Mouse (Mus musculus) neural tube, embryonic 13.5 days (tissue): Measurements from ENCODE around the gene Tmem104. TPM values are rescaled to one million over a fixed set of nuclear protein-coding genes. Genes with fewer than 3 reads are reported as not detected.

Source experiments
- ATAC-seq: fragments of 200-750 bp; cut with Nextera tagmentation; 2 replicates; pipeline ENCODE4 v1.8.0; 2017; ENCODE audit warnings: low read depth, mild to moderate bottlenecking, moderate TSS enrichment, moderate library complexity
- H3K27ac ChIP-seq: fragments of 300-500 bp; sonication (generic); replicated peaks from 2 replicates; pipeline ENCODE4 v1.5.1; 2015; ENCODE audit warnings: moderate library complexity, mild to moderate bottlenecking, inconsistent platforms
- H3K27me3 ChIP-seq: fragments of 300-500 bp; sonication (generic); 2 replicates; pipeline ENCODE4 v1.6.1; 2015; ENCODE audit warnings: mild to moderate bottlenecking, inconsistent platforms
- H3K36me3 ChIP-seq: fragments of 300-500 bp; sonication (generic); 2 replicates; pipeline ENCODE4 v1.6.1; 2015; ENCODE audit warnings: mild to moderate bottlenecking, inconsistent platforms
- H3K4me1 ChIP-seq: fragments of 300-500 bp; sonication (generic); replicated peaks from 2 replicates; pipeline ENCODE4 v1.6.1; 2015; ENCODE audit warnings: inconsistent platforms
- H3K4me2 ChIP-seq: fragments of 300-500 bp; sonication (generic); 2 replicates; pipeline ENCODE4 v1.6.1; 2015; ENCODE audit warnings: inconsistent platforms, mild to moderate bottlenecking, moderate library complexity
- H3K4me3 ChIP-seq: fragments of 300-500 bp; sonication (generic); 2 replicates; pipeline ENCODE4 v1.5.1; 2015; ENCODE audit warnings: mild to moderate bottlenecking, inconsistent platforms
- H3K9ac ChIP-seq: fragments of 300-500 bp; sonication (generic); 2 replicates; pipeline ENCODE4 v1.6.1; 2015; ENCODE audit warnings: moderate library complexity, mild to moderate bottlenecking, inconsistent platforms
- H3K9me3 ChIP-seq: fragments of 300-500 bp; sonication (generic); 2 replicates; pipeline ENCODE4 v1.6.1; 2016; ENCODE audit warnings: inconsistent platforms
- WGBS: fragments of 180-500 bp; shearing (Covaris S2); methylation state at CpG from one replicate; pipeline ENCODE4 v1.1.7; 2015; 5-methylcytosine and 5-hydroxymethylcytosine counted together
- polyA plus RNA-seq: library from polyadenylated mRNA; unstranded; fragments of >200 nt; fragmentation: Nextera tagmentation; extraction: Ambion mirVana; gene quantifications from 2 replicates; pipeline ENCODE4 v1.2.1, GENCODE M21; 2015

Gene Tmem104
- polyA plus RNA-seq, 1 experiment from 2014 or later: 11.8 TPM

GRCm38 (mm10) chr11:115271052-115271451 lies 83.8 kb downstream of the Tmem104 start:
- no peak overlapping the region for H3K4me2 ChIP-seq
- H3K27ac ChIP-seq: no peak overlapping the region
- peaks cover 41% of the 10 kb centered on the region for H3K4me1 ChIP-seq
- H3K4me3 ChIP-seq: no peak overlapping the region
- peaks cover 20% of the 10 kb centered on the region for H3K36me3 ChIP-seq
- no peaks in the 10 kb centered on the region for H3K9me3 ChIP-seq
- H3K27me3 ChIP-seq: peaks cover 36% of the 10 kb centered on the region
- 81% methylated on average over 9 of the region's 9 CpGs for WGBS
- H3K9ac ChIP-seq: no peak overlapping the region
- ATAC-seq: no peak

DNA sequence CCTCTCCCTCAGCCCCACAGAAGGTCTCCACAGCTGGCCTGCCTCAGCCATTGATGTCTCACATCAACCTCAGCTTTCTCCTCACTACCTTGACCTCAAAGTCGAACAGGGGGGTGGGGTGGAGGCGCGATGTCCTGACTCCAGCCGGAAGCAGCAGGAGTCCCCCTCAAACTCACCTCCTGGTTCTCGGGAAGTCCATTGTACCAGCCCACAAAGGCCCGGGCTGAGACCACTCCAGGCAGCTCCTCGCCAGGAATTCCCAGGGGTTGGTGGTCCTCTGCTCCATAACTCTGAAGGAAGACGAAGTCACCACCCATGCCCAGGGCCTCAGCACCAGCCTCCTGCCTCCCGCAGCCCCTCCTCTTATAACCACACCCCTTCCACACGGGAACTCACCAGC lies 84.2 kb downstream of the Tmem104 start:
- no peak for ATAC-seq
- no peaks in the 10 kb centered on the region for H3K9me3 ChIP-seq
- peaks cover 32% of the 10 kb centered on the region for H3K27me3 ChIP-seq
- WGBS: 75% methylated on average over 10 of the region's 10 CpGs
- peaks cover 41% of the 10 kb centered on the region for H3K4me1 ChIP-seq
- H3K27ac ChIP-seq: no peak overlapping the region
- H3K36me3 ChIP-seq: peaks cover 20% of the 10 kb centered on the region
- no peak overlapping the region for H3K9ac ChIP-seq
- H3K4me3 ChIP-seq: no peak overlapping the region
- no peak overlapping the region for H3K4me2 ChIP-seq

DNA sequence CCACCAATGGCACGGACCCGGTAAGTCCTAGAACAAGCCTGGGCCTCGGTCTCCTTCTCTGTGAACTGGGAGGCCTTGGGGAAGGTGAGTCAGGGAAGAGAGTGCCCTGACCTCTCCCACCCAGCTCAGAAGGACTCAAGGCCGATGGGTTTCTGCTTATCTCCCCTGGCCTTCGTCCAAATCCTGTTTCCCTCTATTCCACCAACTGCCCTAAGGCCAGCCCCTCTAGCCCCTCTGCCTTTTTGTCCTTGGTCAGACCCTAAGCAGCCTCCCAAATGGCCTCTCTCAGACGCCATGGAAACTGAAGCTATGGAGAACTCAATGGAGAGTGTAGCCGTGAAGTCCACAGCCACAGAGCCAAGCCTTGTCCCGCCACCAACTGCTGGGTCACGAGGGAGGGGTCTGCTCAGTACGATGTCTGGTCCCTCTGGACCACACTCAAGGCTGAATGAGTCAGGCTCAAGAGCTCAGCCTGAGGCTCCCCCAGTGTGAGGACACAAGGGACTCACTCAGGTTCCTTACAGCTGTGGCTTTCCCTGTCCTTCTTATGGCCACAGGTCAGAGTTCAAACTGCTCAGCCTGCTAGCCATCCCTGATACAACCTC lies 85.7 kb downstream of the Tmem104 start:
- WGBS: 72% methylated on average over 10 of the region's 10 CpGs
- H3K27me3 ChIP-seq: peaks cover 16% of the 10 kb centered on the region
- H3K4me2 ChIP-seq: no peak overlapping the region
- no peaks in the 10 kb centered on the region for H3K9me3 ChIP-seq
- H3K36me3 ChIP-seq: peaks cover 17% of the 10 kb centered on the region
- H3K27ac ChIP-seq: no peak overlapping the region
- H3K4me1 ChIP-seq: peaks cover 36% of the 10 kb centered on the region
- H3K4me3 ChIP-seq: no peak overlapping the region
- no peak for ATAC-seq
- no peak overlapping the region for H3K9ac ChIP-seq

GRCm38 (mm10) chr11:115273735-115274134 lies 86.4 kb downstream of the Tmem104 start:
- WGBS: 73% methylated on average over 7 of the region's 7 CpGs
- ATAC-seq: no peak
- Histone ChIP-seq H3K9ac (no peak overlapping the region), H3K36me3 (peaks cover 10% of the 10 kb centered on the region), H3K4me1 (peaks cover 40% of the 10 kb centered on the region), H3K4me3 (no peak overlapping the region), H3K4me2 (no peak overlapping the region), H3K27ac (no peak overlapping the region), H3K27me3 (peaks cover 9% of the 10 kb centered on the region), H3K9me3 (no peaks in the 10 kb centered on the region)

GRCm38 (mm10) chr11:115274178-115274577 lies 86.9 kb downstream of the Tmem104 start:
- Histone ChIP-seq H3K9me3 (no peaks in the 10 kb centered on the region), H3K27ac (no peak overlapping the region), H3K36me3 (peaks cover 6% of the 10 kb centered on the region), H3K4me1 (peaks cover 40% of the 10 kb centered on the region), H3K9ac (no peak overlapping the region), H3K27me3 (peaks cover 5% of the 10 kb centered on the region), H3K4me2 (no peak overlapping the region), H3K4me3 (no peak overlapping the region)
- 88% methylated on average over 7 of the region's 7 CpGs for WGBS
- ATAC-seq: no peak

- 80% methylated on average over 6 of the region's 6 CpGs for WGBS
- no peak overlapping the region for H3K9ac ChIP-seq
These were observed 87.5 kb downstream of the Tmem104 start for GRCm38 (mm10) chr11:115274771-115275170.

DNA sequence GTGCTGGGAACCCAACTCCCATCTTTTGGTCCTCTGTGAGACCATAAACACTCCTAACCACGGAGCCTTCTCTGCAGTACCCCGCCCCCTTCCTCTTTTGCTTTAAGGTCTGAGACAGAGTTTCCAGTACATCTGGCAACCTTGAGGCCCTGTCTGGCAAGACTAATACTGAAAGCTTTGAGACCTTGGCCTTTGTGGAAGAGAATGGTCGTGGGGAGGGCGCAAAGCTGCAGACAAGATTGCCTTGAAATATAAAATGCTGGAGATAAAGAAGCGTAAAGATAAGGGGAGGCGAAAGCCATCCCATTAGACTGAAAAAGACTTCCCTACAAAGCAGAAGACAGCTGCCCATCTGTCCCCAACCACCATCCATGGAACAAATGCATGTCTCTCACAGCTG lies 88.2 kb downstream of the Tmem104 start:
- H3K27me3 ChIP-seq: no peaks in the 10 kb centered on the region
- peaks cover 35% of the 10 kb centered on the region for H3K4me1 ChIP-seq
- peak overlapping the region; percentile 87 for H3K9ac ChIP-seq
- ATAC-seq: no peak
- 87% methylated on average over 6 of the region's 6 CpGs for WGBS
- no peaks in the 10 kb centered on the region for H3K36me3 ChIP-seq
- H3K4me2 ChIP-seq: peak overlapping the region; percentile 87
- no peak overlapping the region for H3K4me3 ChIP-seq
- H3K27ac ChIP-seq: no peak overlapping the region
- no peaks in the 10 kb centered on the region for H3K9me3 ChIP-seq

More at GRCm38 (mm10) chr11:115274771-115275170, 87.5 kb downstream of the Tmem104 start:
- Histone ChIP-seq H3K4me2 (no peak overlapping the region), H3K9me3 (no peaks in the 10 kb centered on the region), H3K4me1 (peaks cover 40% of the 10 kb centered on the region), H3K27me3 (no peaks in the 10 kb centered on the region; the same call in 1 of the 2 replicates), H3K4me3 (no peak overlapping the region), H3K27ac (no peak overlapping the region), H3K36me3 (no peaks in the 10 kb centered on the region)
- no peak for ATAC-seq

GRCm38 (mm10) chr11:115275954-115276353 lies 88.7 kb downstream of the Tmem104 start:
- Histone ChIP-seq H3K4me1 (peaks cover 35% of the 10 kb centered on the region), H3K4me2 (peak overlapping the region; percentile 87), H3K27ac (peak overlapping the region; percentile 92), H3K9me3 (no peaks in the 10 kb centered on the region), H3K9ac (peak overlapping the region; percentile 87), H3K4me3 (peak overlapping the region; percentile 72), H3K36me3 (no peaks in the 10 kb centered on the region), H3K27me3 (no peaks in the 10 kb centered on the region)
- 63% methylated on average over 3 of the region's 3 CpGs for WGBS
- no peak for ATAC-seq

DNA sequence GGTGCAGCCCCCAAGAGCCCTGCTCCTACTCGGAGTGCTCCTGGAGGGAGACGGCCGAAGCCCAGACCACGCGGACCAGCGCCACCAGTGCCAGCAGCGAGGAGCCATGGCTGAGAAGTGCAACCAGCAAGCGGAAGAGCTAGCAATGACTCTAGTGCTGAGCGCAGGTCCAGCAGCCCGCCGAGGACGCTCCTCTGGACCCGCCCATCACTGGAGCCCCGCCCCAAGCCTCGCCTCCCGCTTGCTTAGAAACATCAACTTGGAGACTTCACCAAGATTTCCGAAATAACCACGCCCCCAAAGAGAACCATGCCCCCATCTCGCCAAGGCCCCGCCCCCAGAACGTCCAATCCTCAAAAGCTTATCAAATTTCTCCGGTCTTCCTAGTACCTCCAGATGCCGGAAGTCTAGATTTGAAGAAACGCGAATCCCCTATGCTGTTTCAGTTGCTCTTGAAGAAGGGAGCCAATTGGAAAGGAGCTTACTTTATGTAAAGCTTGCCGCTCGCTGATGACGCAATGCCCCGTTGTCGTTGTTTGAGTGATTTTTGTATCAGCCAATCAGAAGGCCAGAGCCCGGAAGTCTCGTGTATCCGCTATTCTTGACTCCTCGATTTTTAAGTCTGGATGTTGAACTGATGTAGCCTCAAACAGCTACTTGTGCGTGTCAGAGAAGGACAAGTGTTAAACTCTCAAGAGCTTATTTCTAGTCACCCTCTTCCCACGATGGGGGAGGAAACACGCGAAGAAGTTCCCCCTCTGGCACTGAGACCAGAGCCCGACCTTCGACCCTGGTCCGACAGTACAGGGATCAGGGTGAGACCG lies 89.7 kb downstream of the Tmem104 start, which contains the start of gene Fdxr:
TSS of gene Fdxr (minus strand) at position 271 of the 824 bp plus-strand sequence.
- H3K9ac ChIP-seq: peak within 1 kb of the TSS; percentile 87
- H3K27ac ChIP-seq: peak within 1 kb of the TSS; percentile 92
- peak; percentile 97 for ATAC-seq
- no peaks in the 10 kb centered on the region for H3K27me3 ChIP-seq
- peak within 1 kb of the TSS; percentile 72 for H3K4me3 ChIP-seq
- H3K4me1 ChIP-seq: peaks cover 35% of the 10 kb centered on the region
- no peaks in the 10 kb centered on the region for H3K9me3 ChIP-seq
- WGBS: under 1% methylated on average over 42 of the region's 42 CpGs
- H3K36me3 ChIP-seq: no peaks in the 10 kb centered on the region
- peak within 1 kb of the TSS; percentile 87 for H3K4me2 ChIP-seq

GRCm38 (mm10) chr11:115277604-115277975 lies 90.3 kb downstream of the Tmem104 start:
- H3K27me3 ChIP-seq: no peaks in the 10 kb centered on the region
- WGBS: 17% methylated on average over 7 of the region's 7 CpGs
- peaks cover 35% of the 10 kb centered on the region for H3K4me1 ChIP-seq

DNA sequence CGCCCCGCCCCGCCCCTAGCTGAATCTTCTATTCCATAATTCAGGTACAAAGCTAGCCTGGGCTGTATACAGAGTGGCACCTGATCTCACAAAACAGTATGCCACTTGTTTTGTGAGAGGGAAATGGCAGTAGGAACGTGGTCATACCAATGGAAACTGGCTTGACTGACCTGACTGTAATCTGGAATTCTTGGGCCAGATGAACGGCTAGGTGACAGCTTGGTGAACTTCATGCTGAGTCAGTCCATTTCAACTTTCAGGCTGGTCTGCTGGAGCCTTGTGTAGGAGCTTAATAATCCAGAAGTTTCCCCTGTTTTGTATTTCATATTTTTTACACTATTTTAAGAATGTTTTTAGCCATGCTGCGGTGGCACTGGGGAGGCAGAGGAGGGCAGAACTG lies 90.9 kb downstream of the Tmem104 start:
- Histone ChIP-seq H3K27ac (no peak overlapping the region), H3K4me2 (peak overlapping the region; percentile 68), H3K36me3 (no peaks in the 10 kb centered on the region), H3K9me3 (no peaks in the 10 kb centered on the region), H3K9ac (no peak overlapping the region), H3K4me3 (no peak overlapping the region; the same call in 1 of the 2 replicates), H3K4me1 (peaks cover 33% of the 10 kb centered on the region), H3K27me3 (no peaks in the 10 kb centered on the region)
- 76% methylated on average over 6 of the region's 6 CpGs for WGBS
- no peak for ATAC-seq

More at GRCm38 (mm10) chr11:115277604-115277975, 90.3 kb downstream of the Tmem104 start:
- Histone ChIP-seq H3K4me3 (peak overlapping the region; percentile 72), H3K9ac (peak overlapping the region; percentile 73), H3K27ac (peak overlapping the region; percentile 79), H3K36me3 (no peaks in the 10 kb centered on the region), H3K9me3 (no peaks in the 10 kb centered on the region), H3K4me2 (peak overlapping the region; percentile 68)
- ATAC-seq: no peak

GRCm38 (mm10) chr11:115279726-115280125 lies 92.4 kb downstream of the Tmem104 start:
- Histone ChIP-seq H3K9me3 (no peaks in the 10 kb centered on the region), H3K27me3 (no peaks in the 10 kb centered on the region), H3K4me1 (peaks cover 28% of the 10 kb centered on the region), H3K27ac (no peak overlapping the region), H3K4me2 (no peak overlapping the region), H3K36me3 (no peaks in the 10 kb centered on the region), H3K4me3 (no peak overlapping the region), H3K9ac (no peak overlapping the region)
- ATAC-seq: no peak
- WGBS: 81% methylated on average over 1 of the region's 1 CpGs
